Mouse (Mus musculus) stomach, postnatal 0 days (tissue): ENCODE results near the gene Fmo1.

ENCODE experiments used
- CTCF ChIP-seq: IDR thresholded peaks from 2 replicates; pipeline ENCODE4 v1.5.1; 2016; ENCODE audit warnings: antibody characterized with exemption, low read depth, mild to moderate bottlenecking, moderate library complexity
- EP300 ChIP-seq: optimal IDR thresholded peaks from 2 replicates; pipeline ENCODE3; 2016; ENCODE audit warnings: antibody characterized with exemption

DNA sequence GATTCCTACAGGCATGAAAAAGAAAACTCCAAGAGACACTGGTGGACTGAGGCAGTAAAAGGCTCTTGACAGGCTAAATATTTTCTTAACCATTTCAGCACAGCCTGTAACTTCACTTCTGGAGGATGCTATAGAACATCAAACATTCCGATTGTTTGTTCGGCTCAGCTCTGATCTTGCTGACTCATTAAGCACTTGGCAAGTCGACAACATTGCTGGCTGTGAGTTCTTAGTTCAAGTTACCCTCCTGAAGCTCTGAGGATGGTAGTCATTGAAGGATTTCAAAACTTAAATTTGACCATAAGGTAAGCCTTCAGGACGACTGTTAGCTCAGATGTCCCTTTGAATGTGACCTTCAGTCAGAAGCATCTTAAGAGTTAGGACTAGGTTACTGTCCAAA is 986 bp upstream of the Fmo1 start:
- TF ChIP-seq CTCF (no peak), EP300 (no peak)
